Mouse (Mus musculus): ENCODE results near the gene Klhdc8b. TPM values are rescaled to one million over a fixed set of nuclear protein-coding genes. Genes with fewer than 3 reads are reported as not detected.
A peak's percentile ranks its signal among the peaks of the same experiment; 100 is the strongest.

The Klhdc8b gene
- polyA plus RNA-seq, 1 experiment from 2014 or later: 37.8 TPM

DNA sequence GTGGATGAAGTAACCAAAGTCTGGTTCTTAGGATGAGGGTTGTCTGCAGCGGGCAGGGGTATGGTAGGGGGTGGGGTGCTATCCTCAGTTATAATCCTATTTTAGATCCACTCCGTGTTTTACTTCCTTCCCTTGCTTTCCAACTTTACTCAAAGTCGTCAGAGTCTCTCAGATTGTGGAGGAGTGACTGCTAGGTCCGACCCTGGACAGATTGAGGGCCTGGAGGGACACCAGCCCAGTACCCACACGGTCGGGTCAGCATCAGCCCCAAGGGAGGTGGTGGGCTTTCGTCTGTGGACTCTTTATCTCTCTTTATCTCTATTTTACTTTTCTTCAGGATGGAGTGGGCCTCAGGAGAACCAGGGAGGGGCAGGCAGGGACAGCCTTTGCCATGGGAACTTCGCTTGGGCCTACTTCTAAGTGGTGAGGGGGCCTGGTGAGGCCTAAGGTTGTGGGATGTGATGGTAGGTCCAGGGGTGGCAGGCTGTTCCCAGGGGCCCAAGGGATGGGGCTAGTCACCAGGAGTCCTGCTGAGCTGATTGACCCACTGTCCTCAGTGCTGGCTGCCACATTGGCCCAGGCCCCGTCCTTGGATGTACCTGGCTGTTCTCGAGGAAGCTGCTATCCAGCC lies 18.5 kb upstream of the Klhdc8b start, which contains the start of gene Lamb2:
Gene Lamb2 (plus strand): TSS at position 16 of the 631 bp plus-strand sequence.
- WGBS: 9% methylated on average over 10 of the region's 10 CpGs
- Histone ChIP-seq H3K27me3 (no peaks in the 10 kb centered on the region), H3K9me3 (no peaks in the 10 kb centered on the region), H3K4me2 (replicated peaks) (peak within 1 kb of the TSS; percentile 98), H3K9ac (peak within 1 kb of the TSS; percentile 89), H3K4me3 (peak within 1 kb of the TSS; percentile 73), H3K27ac (peak within 1 kb of the TSS; percentile 81), H3K36me3 (peaks cover 38% of the 10 kb centered on the region), H3K4me1 (peaks cover 24% of the 10 kb centered on the region)
- peak; percentile 55; the same call in 1 of the 2 replicates for ATAC-seq (ENCODE audit: low FRiP score, low read depth)

- H3K36me3 ChIP-seq: peaks cover 33% of the 10 kb centered on the region
- ATAC-seq (ENCODE audit: low FRiP score, low read depth): peak; percentile 0; the same call in 1 of the 2 replicates
- H3K4me2 ChIP-seq (replicated peaks): peak overlapping the region; percentile 98
- H3K9me3 ChIP-seq: no peaks in the 10 kb centered on the region
- H3K27me3 ChIP-seq: no peaks in the 10 kb centered on the region
- peak overlapping the region; percentile 72; the same call in 1 of the 2 replicates for H3K9ac ChIP-seq
- H3K4me1 ChIP-seq: peaks cover 24% of the 10 kb centered on the region
- WGBS: 42% methylated on average over 11 of the region's 11 CpGs
- H3K27ac ChIP-seq: peak overlapping the region; percentile 81
- H3K4me3 ChIP-seq: peak overlapping the region; percentile 73
These were observed 17.9 kb upstream of the Klhdc8b start for GRCm38 (mm10) chr9:108479241-108479640.

DNA sequence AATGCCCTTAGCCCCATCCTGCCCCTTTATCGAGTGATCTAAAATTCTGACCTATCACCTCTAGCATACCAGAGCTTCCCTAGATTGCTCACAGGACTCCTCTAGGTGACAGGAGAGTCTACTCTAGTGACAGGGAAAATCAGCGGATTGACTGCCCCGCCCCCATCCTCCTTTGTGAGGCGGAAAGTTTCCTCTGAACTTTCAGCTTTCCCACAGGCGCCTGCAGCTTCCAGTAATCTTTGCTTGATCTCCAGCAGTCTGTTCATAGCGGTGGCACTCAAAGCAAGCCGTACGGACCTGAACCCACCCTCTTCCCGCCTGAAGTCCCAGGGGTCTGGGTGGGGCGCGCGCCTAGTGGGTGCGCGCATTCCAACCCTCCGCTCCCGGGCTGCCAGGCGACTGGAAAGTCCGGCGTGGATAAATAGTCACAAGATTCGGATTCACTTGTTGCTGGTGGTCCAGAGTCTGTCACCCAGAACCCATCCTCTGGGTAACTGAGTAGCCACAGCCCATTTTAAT lies 17.3 kb upstream of the Klhdc8b start:
- WGBS: under 1% methylated on average over 20 of the region's 20 CpGs
- peak; percentile 77; the same call in 1 of the 2 replicates for ATAC-seq (ENCODE audit: low FRiP score, low read depth)

GRCm38 (mm10) chr9:108474528-108474927 lies 13.1 kb upstream of the Klhdc8b start:
- Histone ChIP-seq H3K36me3 (no peaks in the 10 kb centered on the region), H3K27me3 (no peaks in the 10 kb centered on the region), H3K27ac (no peak overlapping the region), H3K4me2 (replicated peaks) (no peak overlapping the region), H3K9ac (no peak overlapping the region), H3K4me1 (peaks cover 7% of the 10 kb centered on the region), H3K4me3 (no peak overlapping the region), H3K9me3 (no peaks in the 10 kb centered on the region)
- no peak for ATAC-seq (ENCODE audit: low FRiP score, low read depth)
- WGBS: 43% methylated on average over 1 of the region's 1 CpGs

More for the DNA sequence above, 17.3 kb upstream of the Klhdc8b start:
- Histone ChIP-seq H3K4me3 (peak overlapping the region; percentile 50), H3K36me3 (peaks cover 28% of the 10 kb centered on the region), H3K4me2 (replicated peaks) (peak overlapping the region; percentile 98), H3K27me3 (no peaks in the 10 kb centered on the region), H3K9me3 (no peaks in the 10 kb centered on the region), H3K27ac (peak overlapping the region; percentile 81), H3K9ac (peak overlapping the region; percentile 72), H3K4me1 (peaks cover 24% of the 10 kb centered on the region)

- WGBS: 76% methylated on average over 4 of the region's 4 CpGs
- Histone ChIP-seq H3K27me3 (no peaks in the 10 kb centered on the region), H3K9ac (no peak overlapping the region), H3K4me3 (no peak overlapping the region), H3K27ac (no peak overlapping the region), H3K36me3 (peaks cover 31% of the 10 kb centered on the region), H3K4me1 (no peaks in the 10 kb centered on the region), H3K4me2 (replicated peaks) (no peak overlapping the region), H3K9me3 (0 out of 2 replicates have a peak, but pooled peaks cover 5% of the 10 kb centered on the region)
- ATAC-seq (ENCODE audit: low FRiP score, low read depth): no peak
These were observed 8.5 kb upstream of the Klhdc8b start for GRCm38 (mm10) chr9:108469845-108470244.

GRCm38 (mm10) chr9:108469430-108469829 lies 8.0 kb upstream of the Klhdc8b start:
- Histone ChIP-seq H3K9me3 (0 out of 2 replicates have a peak, but pooled peaks cover 5% of the 10 kb centered on the region), H3K4me2 (replicated peaks) (no peak overlapping the region), H3K4me3 (no peak overlapping the region), H3K4me1 (no peaks in the 10 kb centered on the region), H3K36me3 (peaks cover 35% of the 10 kb centered on the region), H3K27ac (no peak overlapping the region), H3K9ac (no peak overlapping the region), H3K27me3 (no peaks in the 10 kb centered on the region)
- ATAC-seq (ENCODE audit: low FRiP score, low read depth): no peak
- 68% methylated on average over 5 of the region's 5 CpGs for WGBS

DNA sequence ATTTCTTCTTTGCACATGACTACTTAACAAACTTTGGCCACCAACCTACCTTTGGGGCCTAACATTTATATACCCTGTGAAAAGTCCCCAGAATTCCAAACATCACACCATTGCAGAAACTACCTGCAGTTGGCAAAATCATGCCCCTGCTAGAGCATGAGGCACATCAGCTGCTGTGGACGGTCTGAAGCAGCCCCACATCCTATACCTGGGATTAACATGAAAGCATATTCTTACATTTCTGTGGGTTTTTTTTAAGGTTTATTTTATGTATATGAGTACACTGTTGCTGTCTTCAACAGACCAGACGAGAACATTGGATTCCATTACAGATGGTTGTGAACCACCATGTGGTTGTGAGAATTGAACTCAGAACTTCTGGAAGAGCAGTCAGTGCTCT lies 4.8 kb upstream of the Klhdc8b start:
- Histone ChIP-seq H3K9ac (no peak overlapping the region), H3K36me3 (peaks cover 55% of the 10 kb centered on the region), H3K4me1 (peaks cover 10% of the 10 kb centered on the region), H3K27me3 (no peaks in the 10 kb centered on the region), H3K4me2 (replicated peaks) (no peak overlapping the region), H3K4me3 (no peak overlapping the region), H3K9me3 (0 out of 2 replicates have a peak, but pooled peaks cover 5% of the 10 kb centered on the region), H3K27ac (no peak overlapping the region)
- 89% methylated on average over 2 of the region's 2 CpGs for WGBS
- no peak for ATAC-seq (ENCODE audit: low FRiP score, low read depth)

- Histone ChIP-seq H3K4me2 (replicated peaks) (no peak overlapping the region), H3K27ac (no peak overlapping the region), H3K9ac (no peak overlapping the region), H3K27me3 (no peaks in the 10 kb centered on the region), H3K36me3 (peaks cover 55% of the 10 kb centered on the region), H3K9me3 (0 out of 2 replicates have a peak, but pooled peaks cover 5% of the 10 kb centered on the region), H3K4me3 (no peak overlapping the region), H3K4me1 (peaks cover 11% of the 10 kb centered on the region)
- ATAC-seq (ENCODE audit: low FRiP score, low read depth): no peak
- WGBS: 96% methylated on average over 9 of the region's 9 CpGs
These were observed 2.3 kb upstream of the Klhdc8b start for GRCm38 (mm10) chr9:108463713-108464112.

DNA sequence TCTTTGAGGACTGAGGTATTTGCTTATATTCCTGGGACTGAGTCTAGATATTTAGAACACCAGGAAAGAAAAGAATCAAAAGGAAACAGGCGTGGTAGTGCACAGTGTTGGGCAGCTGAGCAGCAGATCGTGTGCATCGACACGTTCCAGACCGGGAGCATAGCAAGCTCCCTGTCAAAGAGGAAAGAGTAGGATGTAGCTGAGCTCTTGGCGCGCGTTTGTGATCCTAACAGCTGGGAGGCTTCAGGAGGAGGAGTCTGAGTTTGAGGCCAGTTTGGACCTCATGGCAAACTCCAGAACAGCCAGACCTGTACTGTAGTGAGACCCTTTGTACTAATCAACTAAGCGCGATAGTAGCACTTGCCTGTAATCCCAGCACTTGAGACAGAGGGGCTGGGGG lies 811 bp upstream of the Klhdc8b start:
- no peaks in the 10 kb centered on the region for H3K9me3 ChIP-seq
- no peaks in the 10 kb centered on the region for H3K27me3 ChIP-seq
- peaks cover 11% of the 10 kb centered on the region for H3K4me1 ChIP-seq
- ATAC-seq (ENCODE audit: low FRiP score, low read depth): no peak
- WGBS: 87% methylated on average over 10 of the region's 10 CpGs
- H3K4me2 ChIP-seq (replicated peaks): no peak overlapping the region
- no peak overlapping the region; the same call in 1 of the 2 replicates for H3K9ac ChIP-seq
- H3K4me3 ChIP-seq: no peak overlapping the region
- no peak overlapping the region for H3K27ac ChIP-seq
- peaks cover 48% of the 10 kb centered on the region for H3K36me3 ChIP-seq

GRCm38 (mm10) chr9:108461675-108462074 lies 294 bp upstream of the Klhdc8b start:
- Histone ChIP-seq H3K9me3 (no peaks in the 10 kb centered on the region), H3K27me3 (no peaks in the 10 kb centered on the region), H3K36me3 (peaks cover 42% of the 10 kb centered on the region), H3K27ac (no peak overlapping the region), H3K4me2 (replicated peaks) (peak overlapping the region; percentile 93), H3K4me3 (peak overlapping the region; percentile 88), H3K9ac (peak overlapping the region; percentile 89; the same call in 1 of the 2 replicates), H3K4me1 (peaks cover 11% of the 10 kb centered on the region)
- WGBS: 88% methylated on average over 5 of the region's 5 CpGs
- ATAC-seq (ENCODE audit: low FRiP score, low read depth): no peak

DNA sequence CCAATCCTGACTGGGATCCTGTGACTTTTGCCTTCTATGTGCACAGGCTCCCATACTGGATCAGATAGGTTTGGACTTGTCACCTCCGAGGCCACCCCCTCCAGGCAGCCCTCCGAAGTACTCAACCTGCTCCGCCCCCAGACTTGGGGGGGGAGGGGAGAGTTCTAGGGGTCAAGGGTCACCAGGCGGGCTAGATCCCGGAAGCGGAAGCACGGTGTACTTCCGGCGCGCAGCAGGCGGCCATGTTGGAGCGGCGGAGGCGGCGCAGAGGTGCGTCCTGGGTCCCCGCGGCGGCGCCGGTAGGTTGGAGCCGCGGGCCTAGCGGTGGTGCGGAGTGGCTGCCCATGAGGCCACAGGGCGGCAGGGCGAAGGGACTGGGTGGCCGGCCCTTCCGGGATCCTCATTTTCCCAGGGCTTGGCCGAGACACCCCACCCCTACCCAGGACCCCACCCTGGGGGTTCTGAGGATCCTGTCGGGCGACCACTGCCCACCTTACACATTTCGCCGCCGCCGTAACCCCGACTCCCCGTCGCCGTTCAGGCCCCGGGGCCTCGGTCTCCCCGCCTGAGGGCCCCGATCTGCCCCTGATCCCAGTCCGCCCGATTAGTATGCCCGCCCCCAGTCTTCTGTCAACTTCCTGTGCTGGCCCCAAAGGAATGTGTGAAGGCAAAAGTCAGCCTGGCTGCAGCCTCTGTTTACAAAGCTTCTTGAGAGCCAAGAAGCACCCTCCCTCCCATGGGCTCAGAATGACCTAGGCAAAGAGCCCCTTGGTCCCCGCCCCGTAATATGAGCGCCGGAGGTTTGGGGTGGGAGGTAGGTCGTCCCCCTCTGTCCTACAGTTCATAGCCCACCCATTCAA lies 832 bp downstream of the Klhdc8b start, which contains the start of gene Ccdc71:
Gene Ccdc71 (plus strand): TSS at position 209 of the 860 bp plus-strand sequence.
- WGBS: under 1% methylated on average over 52 of the region's 52 CpGs
- Histone ChIP-seq H3K4me3 (peak within 1 kb of the TSS; percentile 88), H3K27me3 (no peaks in the 10 kb centered on the region), H3K9ac (peak within 1 kb of the TSS; percentile 89), H3K4me1 (peaks cover 11% of the 10 kb centered on the region), H3K27ac (peak within 1 kb of the TSS; percentile 68), H3K36me3 (peaks cover 31% of the 10 kb centered on the region), H3K9me3 (no peaks in the 10 kb centered on the region), H3K4me2 (replicated peaks) (peak within 1 kb of the TSS; percentile 93)
- peak; percentile 79 for ATAC-seq (ENCODE audit: low FRiP score, low read depth)

GRCm38 (mm10) chr9:108459939-108460318 lies 1.5 kb downstream of the Klhdc8b start:
- H3K4me2 ChIP-seq (replicated peaks): peak overlapping the region; percentile 93
- peaks cover 25% of the 10 kb centered on the region for H3K36me3 ChIP-seq
- H3K27me3 ChIP-seq: no peaks in the 10 kb centered on the region
- H3K4me1 ChIP-seq: peaks cover 11% of the 10 kb centered on the region
- H3K9me3 ChIP-seq: no peaks in the 10 kb centered on the region
- ATAC-seq (ENCODE audit: low FRiP score, low read depth): no peak
- WGBS: 96% methylated on average over 1 of the region's 1 CpGs
- no peak overlapping the region for H3K9ac ChIP-seq
- H3K27ac ChIP-seq: no peak overlapping the region
- H3K4me3 ChIP-seq: peak overlapping the region; percentile 88
